Mouse (Mus musculus): ENCODE data around the gene Cdv3.

DNA sequence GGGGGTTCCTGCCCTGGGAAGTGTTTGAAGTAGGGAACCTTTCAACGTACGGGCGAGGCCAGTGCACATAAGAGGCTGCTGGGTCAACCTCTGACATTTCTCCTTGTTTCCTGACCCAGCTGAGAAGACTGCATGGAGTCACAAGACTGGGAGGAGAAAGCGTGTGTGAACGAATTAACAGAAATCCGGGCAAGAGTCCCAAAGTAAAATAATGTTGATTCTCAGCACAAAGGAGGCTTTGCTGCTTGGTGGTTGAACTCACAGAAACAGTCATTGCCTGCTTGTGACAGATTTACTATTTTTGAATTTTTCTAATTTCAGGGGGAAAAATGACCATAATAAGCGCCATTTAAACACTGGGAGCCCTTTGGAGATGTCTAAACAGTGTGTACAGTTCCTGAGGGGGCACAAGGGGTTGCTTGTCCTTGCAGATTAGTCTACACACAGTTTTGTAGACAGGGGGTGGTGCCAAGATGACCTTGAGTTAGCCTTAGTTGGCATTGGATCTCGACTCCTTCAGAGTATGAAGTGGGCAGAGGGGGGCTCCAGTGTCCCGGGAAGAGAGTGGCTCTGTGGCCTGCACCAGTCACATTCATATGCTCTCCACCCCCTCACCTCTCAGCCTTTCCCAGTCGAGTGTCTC is 21.5 kb upstream of the Cdv3 start:
- TF ChIP-seq CTCF (IDR thresholded peaks at IDR 0.05; ENCODE audit: borderline replicate concordance, insufficient read depth, low read length) (no peak), POLR2A (IDR thresholded peaks at IDR 0.05; ENCODE audit: low read depth, low read length) (no peak)

Measured in embryonic fibroblast, embryonic 13.5 days (primary cell).